ENCODE assay signal across 8 mouse cellular contexts in the genomic region with DNA sequence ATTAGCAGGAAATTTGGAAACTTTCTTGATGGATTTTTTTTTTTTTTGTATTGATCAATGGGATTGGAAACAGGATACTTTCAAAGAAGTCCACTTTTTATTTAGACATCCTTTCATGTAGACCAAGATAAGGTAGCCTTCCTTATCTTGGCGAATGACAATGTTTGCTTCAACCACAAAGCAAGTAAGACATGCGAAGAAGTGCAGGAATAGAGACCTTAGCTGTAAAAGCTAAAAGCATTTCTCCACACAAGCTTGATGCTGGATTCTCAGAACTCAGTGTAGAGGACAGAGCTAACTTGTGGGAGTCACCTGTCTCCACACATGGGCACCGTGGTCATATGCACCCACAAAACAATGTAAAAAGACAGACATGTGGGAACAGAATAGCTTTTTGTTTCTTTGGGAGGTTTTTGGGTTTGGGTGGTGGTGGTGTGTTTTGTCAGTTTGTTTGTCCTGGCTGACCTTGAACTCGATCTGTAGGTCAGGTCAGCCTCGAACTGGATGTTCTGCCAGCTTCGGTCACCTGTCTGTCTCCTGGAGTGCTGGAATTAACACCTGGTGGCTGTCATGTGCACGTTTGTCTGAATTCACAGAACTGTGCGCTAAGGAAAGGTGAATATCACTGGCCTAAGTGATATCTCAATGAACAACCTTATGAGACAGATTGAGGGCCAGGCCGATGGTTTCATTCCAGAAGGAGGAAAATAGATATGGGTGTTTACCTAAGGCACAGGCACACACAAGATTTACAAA. TPM values are rescaled to one million over a fixed set of nuclear protein-coding genes. Genes with fewer than 3 reads are reported as not detected.
DNase-seq lines count a peak whose midpoint lies in the region; ATAC-seq and TF ChIP-seq lines count a peak whose summit lies in the region.

No protein-coding gene starts in this region.

- no peak for DNase-seq in forebrain, embryonic 10.5 days (ENCODE audit: extremely low spot score, low spot score)
- no peak for DNase-seq in forebrain, embryonic 11.5 days (ENCODE audit: low spot score)
- DNase-seq in CH12.LX (ENCODE audit: extremely low read depth): no peak
- DNase-seq in liver, embryonic 13.5 days: no peak
- no peak for DNase-seq in cerebellum, postnatal 36 days
- DNase-seq in urinary bladder, postnatal 25 days (ENCODE audit: low spot score): no peak

- dilution Hi-C loops in CH12.LX (cut with MboI; ENCODE audit: extremely low pct_ligation_motif_present, extremely low pct_unique_long_range_greater_than_20kb, low sequenced_read_pairs): no loop called here

- H3K4me2 ChIP-seq in forebrain, embryonic 11.5 days (ENCODE audit: low read depth, low read length, severe bottlenecking): no peak overlapping the region
- H3K4me2 ChIP-seq in CH12.LX (ENCODE audit: insufficient read depth, low read depth, poor library complexity, severe bottlenecking): peak overlapping the region; percentile 46; the same call in 1 of the 2 replicates
- peak overlapping the region; percentile 59 for H3K4me2 ChIP-seq in hindbrain, embryonic 13.5 days
- H3K4me2 ChIP-seq in liver, embryonic 13.5 days: peak overlapping the region; percentile 78

- no peaks in the 10 kb centered on the region for H3K9me3 ChIP-seq in forebrain, embryonic 10.5 days
- H3K9me3 ChIP-seq in forebrain, embryonic 11.5 days (ENCODE audit: control insufficient read depth, low read length): no peaks in the 10 kb centered on the region
- H3K9me3 ChIP-seq in CH12.LX (replicated peaks; ENCODE audit: low read length): no peaks in the 10 kb centered on the region
- H3K9me3 ChIP-seq in hindbrain, embryonic 13.5 days: no peaks in the 10 kb centered on the region
- no peaks in the 10 kb centered on the region for H3K9me3 ChIP-seq in liver, embryonic 13.5 days (replicated peaks)

- H3K36me3 ChIP-seq in forebrain, embryonic 10.5 days (replicated peaks): peaks cover 4% of the 10 kb centered on the region
- no peaks in the 10 kb centered on the region for H3K36me3 ChIP-seq in forebrain, embryonic 11.5 days (ENCODE audit: control insufficient read depth, insufficient read depth, low read length)
- H3K36me3 ChIP-seq in CH12.LX (replicated peaks in 1 of 2; ENCODE audit: control insufficient read depth in 1 of 2, insufficient read depth in 1 of 2, low read length in 1 of 2): peaks cover 0 to 32% of the 10 kb centered on the region in 2 experiments
- H3K36me3 ChIP-seq in hindbrain, embryonic 13.5 days: peaks cover 5% of the 10 kb centered on the region; the same call in 1 of the 2 replicates
- peaks cover 6% of the 10 kb centered on the region; the same call in 1 of the 2 replicates for H3K36me3 ChIP-seq in liver, embryonic 13.5 days

- WGBS in forebrain, embryonic 10.5 days: 81% methylated on average over 9 of the region's 9 CpGs
- 83% methylated on average over 9 of the region's 9 CpGs for WGBS in forebrain, embryonic 11.5 days
- 81% methylated on average over 9 of the region's 9 CpGs for WGBS in hindbrain, embryonic 13.5 days
- 42% methylated on average over 9 of the region's 9 CpGs for WGBS in liver, embryonic 13.5 days (ENCODE audit: insufficient replicate concordance)

- peak overlapping the region; percentile 56 for H3K4me3 ChIP-seq in forebrain, embryonic 10.5 days
- no peak overlapping the region for H3K4me3 ChIP-seq in forebrain, embryonic 11.5 days (ENCODE audit: low read depth, low read length)
- peak overlapping the region; percentile 50 to 57 (median 55) for H3K4me3 ChIP-seq in CH12.LX (replicated peaks in 1 of 3; ENCODE audit: low read depth in 2 of 3, low read length in 2 of 3, poor library complexity in 1 of 3)
- peak overlapping the region; percentile 42; the same call in 1 of the 2 replicates for H3K4me3 ChIP-seq in hindbrain, embryonic 13.5 days
- H3K4me3 ChIP-seq in liver, embryonic 13.5 days (replicated peaks): peak overlapping the region; percentile 68

- no peak for ATAC-seq in forebrain, embryonic 11.5 days (replicated peaks; ENCODE audit: low FRiP score)
- no peak for ATAC-seq in hindbrain, embryonic 13.5 days (ENCODE audit: low FRiP score)
- ATAC-seq in liver, embryonic 13.5 days (ENCODE audit: low read depth): no peak; the same call in 1 of the 2 replicates
- no peak for ATAC-seq in granulocyte monocyte progenitor cell, adult 5-6 weeks (replicated peaks; ENCODE audit: poor library complexity, severe bottlenecking)

- in situ Hi-C loops in CH12.LX (cut with MboI; ENCODE audit: low pct_ligation_motif_present, low pct_unique_long_range_greater_than_20kb, low sequenced_read_pairs): no loop called here

- no peaks in the 10 kb centered on the region for H3K79me2 ChIP-seq in CH12.LX (replicated peaks; ENCODE audit: control insufficient read depth, extremely low read depth, insufficient read depth, poor library complexity, severe bottlenecking)

- peak overlapping the region; percentile 84; the same call in 1 of the 2 replicates for H3K27ac ChIP-seq in forebrain, embryonic 10.5 days
- no peak overlapping the region for H3K27ac ChIP-seq in forebrain, embryonic 11.5 days (ENCODE audit: low read depth, low read length)
- no peak overlapping the region for H3K27ac ChIP-seq in CH12.LX (ENCODE audit: insufficient read depth, low read depth)
- H3K27ac ChIP-seq in hindbrain, embryonic 13.5 days: no peak overlapping the region
- no peak overlapping the region for H3K27ac ChIP-seq in liver, embryonic 13.5 days

- no peak for TF ChIP-seq RAD21 in CH12.LX (IDR thresholded peaks at IDR 0.05; ENCODE audit: low read depth, low read length)

- peaks cover 17% of the 10 kb centered on the region for H3K27me3 ChIP-seq in forebrain, embryonic 10.5 days (ENCODE audit: poor library complexity, severe bottlenecking)
- no peaks in the 10 kb centered on the region for H3K27me3 ChIP-seq in forebrain, embryonic 11.5 days (ENCODE audit: control insufficient read depth, insufficient read depth, low read length)
- no peaks in the 10 kb centered on the region for H3K27me3 ChIP-seq in CH12.LX (replicated peaks)
- 0 out of 2 replicates have a peak, but pooled peaks cover 4% of the 10 kb centered on the region for H3K27me3 ChIP-seq in hindbrain, embryonic 13.5 days
- peaks cover 13% of the 10 kb centered on the region for H3K27me3 ChIP-seq in liver, embryonic 13.5 days

- H3K4me1 ChIP-seq in forebrain, embryonic 10.5 days: peaks cover 17% of the 10 kb centered on the region
- peaks cover 3% of the 10 kb centered on the region; the same call in 1 of the 2 replicates for H3K4me1 ChIP-seq in forebrain, embryonic 11.5 days (replicated peaks; ENCODE audit: control insufficient read depth, insufficient read depth, low read length)
- peaks cover 14 to 30% of the 10 kb centered on the region in 2 experiments for H3K4me1 ChIP-seq in CH12.LX (ENCODE audit: control insufficient read depth in 1 of 2, insufficient read depth in 2 of 2)
- peaks cover 16% of the 10 kb centered on the region for H3K4me1 ChIP-seq in hindbrain, embryonic 13.5 days (replicated peaks)
- peaks cover 29% of the 10 kb centered on the region for H3K4me1 ChIP-seq in liver, embryonic 13.5 days (replicated peaks)

- no peak overlapping the region for H3K9ac ChIP-seq in forebrain, embryonic 11.5 days (ENCODE audit: low read length)
- H3K9ac ChIP-seq in CH12.LX (ENCODE audit: insufficient read depth, low read depth): peak overlapping the region; percentile 75
- H3K9ac ChIP-seq in hindbrain, embryonic 13.5 days: no peak overlapping the region
- peak overlapping the region; percentile 68 for H3K9ac ChIP-seq in liver, embryonic 13.5 days

- TF ChIP-seq EP300 in CH12.LX (IDR thresholded peaks at IDR 0.05; ENCODE audit: low read length): no peak

- TF ChIP-seq POLR2A in CH12.LX (IDR thresholded peaks at IDR 0.05; ENCODE audit: low read depth, low read length): no peak

- TF ChIP-seq CTCF in CH12.LX (conservative IDR thresholded peaks at IDR 0.05 in 1 of 2, IDR thresholded peaks at IDR 0.05 in 1 of 2; ENCODE audit: low read depth in 2 of 2, low read length in 2 of 2): no peak

RNA-seq across cellular contexts. Expression of gene As3mt, which starts 0.5 kb away (rescaled TPM):
- polyA plus RNA-seq in forebrain, embryonic 10.5 days (2016; fragmentation: Nextera tagmentation; extraction: Ambion mirVana): 23.9 and 27.3 TPM in 2 replicates
- 19.4 and 24.0 TPM in 2 replicates for polyA plus RNA-seq in forebrain, embryonic 11.5 days (2014; fragmentation: Nextera tagmentation; extraction: Ambion mirVana)
- total RNA-seq in CH12.LX (2012; rRNA removed): 30.7 and 34.4 TPM in 2 replicates
- total RNA-seq in CH12.LX (2014; rRNA removed): 43.3 and 50.1 TPM in 2 replicates
- polyA plus RNA-seq in CH12.LX (2012; ENCODE audit: insufficient read length, low read depth): 47.7 and 52.1 TPM in 2 replicates
- 37.3 and 37.4 TPM in 2 replicates for polyA plus RNA-seq in hindbrain, embryonic 13.5 days (2015; fragmentation: Nextera tagmentation; extraction: Ambion mirVana)
- polyA plus RNA-seq in liver, embryonic 13.5 days (2015; fragmentation: Nextera tagmentation; extraction: Ambion mirVana): 17.7 and 20.4 TPM in 2 replicates
- 47.6 and 53.1 TPM in 2 replicates for total RNA-seq in granulocyte monocyte progenitor cell, adult 5-6 weeks (2014; fragmentation: Nextera tagmentation)
- total RNA-seq in granulocyte monocyte progenitor cell, adult 5-6 weeks (2017): 71.0 and 82.9 TPM in 2 replicates

RNA-seq across cellular contexts. Expression of gene Borcs7, which starts 17.0 kb away (rescaled TPM):
- polyA plus RNA-seq in forebrain, embryonic 10.5 days (2016; fragmentation: Nextera tagmentation; extraction: Ambion mirVana): 13.7 and 13.9 TPM in 2 replicates
- 11.3 and 12.6 TPM in 2 replicates for polyA plus RNA-seq in forebrain, embryonic 11.5 days (2014; fragmentation: Nextera tagmentation; extraction: Ambion mirVana)
- total RNA-seq in CH12.LX (2012; rRNA removed) (6.0 and 6.6 TPM in 2 replicates), CH12.LX (2014; rRNA removed) (7.0 and 7.6 TPM in 2 replicates)
- 12.5 and 14.5 TPM in 2 replicates for polyA plus RNA-seq in CH12.LX (2012; ENCODE audit: insufficient read length, low read depth)
- 20.9 and 24.5 TPM in 2 replicates for polyA plus RNA-seq in hindbrain, embryonic 13.5 days (2015; fragmentation: Nextera tagmentation; extraction: Ambion mirVana)
- 6.6 and 7.1 TPM in 2 replicates for polyA plus RNA-seq in liver, embryonic 13.5 days (2015; fragmentation: Nextera tagmentation; extraction: Ambion mirVana)
- total RNA-seq in granulocyte monocyte progenitor cell, adult 5-6 weeks (2014; fragmentation: Nextera tagmentation): 9.6 and 12.5 TPM in 2 replicates
- 5.4 TPM in 2 replicates for total RNA-seq in granulocyte monocyte progenitor cell, adult 5-6 weeks (2017)

RNA-seq across cellular contexts. Expression of gene Cyp17a1, which starts 33.7 kb away (rescaled TPM):
- not detected in 2 replicates for polyA plus RNA-seq in forebrain, embryonic 10.5 days (2016; fragmentation: Nextera tagmentation; extraction: Ambion mirVana)
- not detected in 2 replicates for polyA plus RNA-seq in forebrain, embryonic 11.5 days (2014; fragmentation: Nextera tagmentation; extraction: Ambion mirVana)
- not detected in 2 replicates for total RNA-seq in CH12.LX (2012; rRNA removed)
- not detected in 2 replicates for total RNA-seq in CH12.LX (2014; rRNA removed)
- not detected in 2 replicates for polyA plus RNA-seq in CH12.LX (2012; ENCODE audit: insufficient read length, low read depth)
- polyA plus RNA-seq in hindbrain, embryonic 13.5 days (2015; fragmentation: Nextera tagmentation; extraction: Ambion mirVana): not detected in 2 replicates
- polyA plus RNA-seq in liver, embryonic 13.5 days (2015; fragmentation: Nextera tagmentation; extraction: Ambion mirVana): 0.07 TPM in 1 of 2 replicates, not detected in the other
- not detected in 2 replicates for total RNA-seq in granulocyte monocyte progenitor cell, adult 5-6 weeks (2014; fragmentation: Nextera tagmentation)
- total RNA-seq in granulocyte monocyte progenitor cell, adult 5-6 weeks (2017): not detected in 2 replicates

RNA-seq across cellular contexts. Expression of gene Cnnm2, which starts 54.7 kb away (rescaled TPM):
- polyA plus RNA-seq in forebrain, embryonic 10.5 days (2016; fragmentation: Nextera tagmentation; extraction: Ambion mirVana): 1.3 and 1.7 TPM in 2 replicates
- 3.2 and 3.8 TPM in 2 replicates for polyA plus RNA-seq in forebrain, embryonic 11.5 days (2014; fragmentation: Nextera tagmentation; extraction: Ambion mirVana)
- 3.1 and 3.7 TPM in 2 replicates for total RNA-seq in CH12.LX (2012; rRNA removed)
- total RNA-seq in CH12.LX (2014; rRNA removed): 1.8 and 2.4 TPM in 2 replicates
- 1.8 and 2.6 TPM in 2 replicates for polyA plus RNA-seq in CH12.LX (2012; ENCODE audit: insufficient read length, low read depth)
- 5.2 and 5.8 TPM in 2 replicates for polyA plus RNA-seq in hindbrain, embryonic 13.5 days (2015; fragmentation: Nextera tagmentation; extraction: Ambion mirVana)
- 1.2 and 1.7 TPM in 2 replicates for polyA plus RNA-seq in liver, embryonic 13.5 days (2015; fragmentation: Nextera tagmentation; extraction: Ambion mirVana)
- total RNA-seq in granulocyte monocyte progenitor cell, adult 5-6 weeks (2014; fragmentation: Nextera tagmentation): 5.3 and 12.1 TPM in 2 replicates
- total RNA-seq in granulocyte monocyte progenitor cell, adult 5-6 weeks (2017): 7.2 and 8.0 TPM in 2 replicates

Comparison
In these comparisons a context has a peak if more than half of its experiments do, and no peak if none do; other contexts are left out.
1. H3K9ac ChIP-seq: peak in CH12.LX (single experiment) and liver, embryonic 13.5 days (single experiment); none in forebrain, embryonic 11.5 days (single experiment) and hindbrain, embryonic 13.5 days (single experiment).